Mouse (Mus musculus) neural tube, embryonic 13.5 days (tissue): ENCODE measurements at regions not wholly inside any gene's neighbourhood (a gene's known extent, or its start where the extent isn't known, plus 50 kb on each side); places are given as distances from the start of the nearest gene placed in this dataset.

Source experiments
- ATAC-seq: fragments of 200-750 bp; cut with Nextera tagmentation; 2 replicates; pipeline ENCODE4 v1.8.0; 2017; ENCODE audit warnings: low read depth, mild to moderate bottlenecking, moderate TSS enrichment, moderate library complexity
- H3K27ac ChIP-seq: fragments of 300-500 bp; sonication (generic); replicated peaks from 2 replicates; pipeline ENCODE4 v1.5.1; 2015; ENCODE audit warnings: moderate library complexity, mild to moderate bottlenecking, inconsistent platforms
- H3K27me3 ChIP-seq: fragments of 300-500 bp; sonication (generic); 2 replicates; pipeline ENCODE4 v1.6.1; 2015; ENCODE audit warnings: mild to moderate bottlenecking, inconsistent platforms
- H3K36me3 ChIP-seq: fragments of 300-500 bp; sonication (generic); 2 replicates; pipeline ENCODE4 v1.6.1; 2015; ENCODE audit warnings: mild to moderate bottlenecking, inconsistent platforms
- H3K4me1 ChIP-seq: fragments of 300-500 bp; sonication (generic); replicated peaks from 2 replicates; pipeline ENCODE4 v1.6.1; 2015; ENCODE audit warnings: inconsistent platforms
- H3K4me2 ChIP-seq: fragments of 300-500 bp; sonication (generic); 2 replicates; pipeline ENCODE4 v1.6.1; 2015; ENCODE audit warnings: inconsistent platforms, mild to moderate bottlenecking, moderate library complexity
- H3K4me3 ChIP-seq: fragments of 300-500 bp; sonication (generic); 2 replicates; pipeline ENCODE4 v1.5.1; 2015; ENCODE audit warnings: mild to moderate bottlenecking, inconsistent platforms
- H3K9ac ChIP-seq: fragments of 300-500 bp; sonication (generic); 2 replicates; pipeline ENCODE4 v1.6.1; 2015; ENCODE audit warnings: moderate library complexity, mild to moderate bottlenecking, inconsistent platforms
- H3K9me3 ChIP-seq: fragments of 300-500 bp; sonication (generic); 2 replicates; pipeline ENCODE4 v1.6.1; 2016; ENCODE audit warnings: inconsistent platforms
- WGBS: fragments of 180-500 bp; shearing (Covaris S2); methylation state at CpG from one replicate; pipeline ENCODE4 v1.1.7; 2015; 5-methylcytosine and 5-hydroxymethylcytosine counted together

- no peak overlapping the region for H3K4me2 ChIP-seq
- ATAC-seq, result peak; percentile 75
- peaks cover 26% of the 10 kb centered on the region for H3K4me1 ChIP-seq
- no peak overlapping the region for H3K4me3 ChIP-seq
- no peaks in the 10 kb centered on the region for H3K9me3 ChIP-seq
- H3K27me3 ChIP-seq, result no peaks in the 10 kb centered on the region
- H3K9ac ChIP-seq, result no peak overlapping the region
- 28% methylated on average over 4 of the region's 4 CpGs for WGBS
- peak overlapping the region; percentile 61 for H3K27ac ChIP-seq
- H3K36me3 ChIP-seq, result no peaks in the 10 kb centered on the region
Observed at GRCm38 (mm10) chr10:14333344-14333743, 212.1 kb downstream of the Adgrg6 start.

GRCm38 (mm10) chr10:14332688-14333117 lies 212.8 kb downstream of the Adgrg6 start:
- ATAC-seq, result peak; percentile 96
- H3K36me3 ChIP-seq, result no peaks in the 10 kb centered on the region
- H3K4me2 ChIP-seq, result no peak overlapping the region
- H3K27me3 ChIP-seq, result no peaks in the 10 kb centered on the region
- whole genome bisulfite sequencing, result 13% methylated on average over 4 of the region's 4 CpGs
- no peaks in the 10 kb centered on the region for H3K9me3 ChIP-seq
- no peak overlapping the region for H3K4me3 ChIP-seq
- H3K27ac ChIP-seq, result peak overlapping the region; percentile 61
- no peak overlapping the region for H3K9ac ChIP-seq
- peaks cover 26% of the 10 kb centered on the region for H3K4me1 ChIP-seq

GRCm38 (mm10) chr10:14328846-14329245 lies 216.6 kb downstream of the Adgrg6 start:
- H3K4me2 ChIP-seq, result no peak overlapping the region
- no peak for ATAC-seq
- H3K9ac ChIP-seq, result no peak overlapping the region
- no peak overlapping the region for H3K4me3 ChIP-seq
- H3K27me3 ChIP-seq, result no peaks in the 10 kb centered on the region
- no peaks in the 10 kb centered on the region for H3K9me3 ChIP-seq
- WGBS, result 85% methylated on average over 2 of the region's 2 CpGs
- H3K4me1 ChIP-seq, result peaks cover 17% of the 10 kb centered on the region
- H3K36me3 ChIP-seq, result no peaks in the 10 kb centered on the region
- no peak overlapping the region for H3K27ac ChIP-seq

- no peak for ATAC-seq
- 88% methylated on average over 6 of the region's 6 CpGs for WGBS
Observed at GRCm38 (mm10) chr10:14326229-14326628, 219.2 kb downstream of the Adgrg6 start.

GRCm38 (mm10) chr10:14321503-14321902 lies 224.0 kb downstream of the Adgrg6 start:
- 5% methylated on average over 4 of the region's 4 CpGs for WGBS

More at GRCm38 (mm10) chr10:14326229-14326628, 219.2 kb downstream of the Adgrg6 start:
- Histone ChIP-seq H3K27me3 (no peaks in the 10 kb centered on the region), H3K9me3 (no peaks in the 10 kb centered on the region), H3K4me3 (no peak overlapping the region), H3K36me3 (no peaks in the 10 kb centered on the region), H3K4me2 (no peak overlapping the region), H3K27ac (no peak overlapping the region), H3K4me1 (no peaks in the 10 kb centered on the region), H3K9ac (no peak overlapping the region)

GRCm38 (mm10) chr10:14315232-14315631 lies 230.2 kb downstream of the Adgrg6 start:
- Histone ChIP-seq H3K4me3 (no peak overlapping the region), H3K9me3 (no peaks in the 10 kb centered on the region), H3K4me2 (no peak overlapping the region), H3K27ac (no peak overlapping the region), H3K9ac (no peak overlapping the region), H3K4me1 (no peaks in the 10 kb centered on the region), H3K27me3 (no peaks in the 10 kb centered on the region), H3K36me3 (no peaks in the 10 kb centered on the region)
- WGBS, result 90% methylated on average over 7 of the region's 7 CpGs
- no peak for ATAC-seq

More at GRCm38 (mm10) chr10:14321503-14321902, 224.0 kb downstream of the Adgrg6 start:
- H3K4me3 ChIP-seq, result no peak overlapping the region
- no peaks in the 10 kb centered on the region for H3K4me1 ChIP-seq
- no peaks in the 10 kb centered on the region for H3K9me3 ChIP-seq
- H3K9ac ChIP-seq, result no peak overlapping the region
- H3K27me3 ChIP-seq, result no peaks in the 10 kb centered on the region
- ATAC-seq, result no peak
- no peak overlapping the region for H3K27ac ChIP-seq
- H3K4me2 ChIP-seq, result no peak overlapping the region
- H3K36me3 ChIP-seq, result no peaks in the 10 kb centered on the region

- Histone ChIP-seq H3K27ac (no peak overlapping the region), H3K9me3 (no peaks in the 10 kb centered on the region), H3K4me1 (no peaks in the 10 kb centered on the region), H3K4me2 (no peak overlapping the region), H3K36me3 (no peaks in the 10 kb centered on the region), H3K4me3 (no peak overlapping the region), H3K27me3 (no peaks in the 10 kb centered on the region), H3K9ac (no peak overlapping the region)
- no peak for ATAC-seq
- WGBS, result 49% methylated on average over 4 of the region's 4 CpGs
Observed at GRCm38 (mm10) chr10:14314607-14315006, 230.9 kb downstream of the Adgrg6 start.

GRCm38 (mm10) chr10:14314004-14314581 lies 231.4 kb downstream of the Adgrg6 start:
- H3K4me3 ChIP-seq, result no peak overlapping the region
- no peaks in the 10 kb centered on the region for H3K27me3 ChIP-seq
- no peaks in the 10 kb centered on the region for H3K4me1 ChIP-seq
- H3K9me3 ChIP-seq, result no peaks in the 10 kb centered on the region
- H3K27ac ChIP-seq, result no peak overlapping the region
- H3K9ac ChIP-seq, result no peak overlapping the region
- 84% methylated on average over 10 of the region's 10 CpGs for WGBS
- H3K4me2 ChIP-seq, result no peak overlapping the region
- H3K36me3 ChIP-seq, result no peaks in the 10 kb centered on the region
- ATAC-seq, result no peak

- no peak overlapping the region for H3K9ac ChIP-seq
- no peaks in the 10 kb centered on the region for H3K27me3 ChIP-seq
- no peak for ATAC-seq
- no peaks in the 10 kb centered on the region for H3K4me1 ChIP-seq
- H3K4me2 ChIP-seq, result no peak overlapping the region
- WGBS, result 90% methylated on average over 4 of the region's 4 CpGs
- no peaks in the 10 kb centered on the region for H3K36me3 ChIP-seq
- no peaks in the 10 kb centered on the region for H3K9me3 ChIP-seq
- no peak overlapping the region for H3K4me3 ChIP-seq
- no peak overlapping the region for H3K27ac ChIP-seq
Observed at GRCm38 (mm10) chr10:14312959-14313358, 232.5 kb downstream of the Adgrg6 start.

GRCm38 (mm10) chr10:14311962-14312361 lies 233.5 kb downstream of the Adgrg6 start:
- Histone ChIP-seq H3K27ac (no peak overlapping the region), H3K4me1 (no peaks in the 10 kb centered on the region), H3K9ac (no peak overlapping the region), H3K36me3 (no peaks in the 10 kb centered on the region), H3K27me3 (no peaks in the 10 kb centered on the region), H3K4me2 (no peak overlapping the region), H3K9me3 (no peaks in the 10 kb centered on the region), H3K4me3 (no peak overlapping the region)
- ATAC-seq, result no peak
- WGBS, result 75% methylated on average over 3 of the region's 3 CpGs

- no peak overlapping the region for H3K4me2 ChIP-seq
- 71% methylated on average over 3 of the region's 3 CpGs for WGBS
- no peak overlapping the region for H3K27ac ChIP-seq
- H3K9me3 ChIP-seq, result no peaks in the 10 kb centered on the region
- no peak overlapping the region for H3K9ac ChIP-seq
- no peaks in the 10 kb centered on the region for H3K27me3 ChIP-seq
- H3K4me3 ChIP-seq, result no peak overlapping the region
- no peak for ATAC-seq
- no peaks in the 10 kb centered on the region for H3K4me1 ChIP-seq
- no peaks in the 10 kb centered on the region for H3K36me3 ChIP-seq
Observed at GRCm38 (mm10) chr10:14306811-14307210, 238.6 kb downstream of the Adgrg6 start.

GRCm38 (mm10) chr10:14303476-14303875 lies 242.0 kb downstream of the Adgrg6 start:
- ATAC-seq, result no peak
- H3K36me3 ChIP-seq, result no peaks in the 10 kb centered on the region
- no peak overlapping the region for H3K9ac ChIP-seq
- H3K27ac ChIP-seq, result no peak overlapping the region
- H3K4me1 ChIP-seq, result no peaks in the 10 kb centered on the region
- no peak overlapping the region for H3K4me2 ChIP-seq
- no peak overlapping the region for H3K4me3 ChIP-seq
- H3K27me3 ChIP-seq, result no peaks in the 10 kb centered on the region
- H3K9me3 ChIP-seq, result no peaks in the 10 kb centered on the region

GRCm38 (mm10) chr10:14296147-14296546 lies 249.3 kb downstream of the Adgrg6 start:
- H3K27me3 ChIP-seq, result no peaks in the 10 kb centered on the region
- no peaks in the 10 kb centered on the region for H3K9me3 ChIP-seq
- no peak overlapping the region for H3K9ac ChIP-seq
- no peaks in the 10 kb centered on the region for H3K4me1 ChIP-seq
- H3K36me3 ChIP-seq, result no peaks in the 10 kb centered on the region
- H3K27ac ChIP-seq, result no peak overlapping the region
- no peak overlapping the region for H3K4me2 ChIP-seq
- 86% methylated on average over 4 of the region's 4 CpGs for WGBS
- no peak for ATAC-seq
- no peak overlapping the region for H3K4me3 ChIP-seq
